Mouse (Mus musculus) liver, embryonic 14.5 days (tissue): ENCODE data around the gene Cfap74.

Experiments used
- CTCF ChIP-seq: IDR thresholded peaks from 2 replicates; pipeline ENCODE4 v1.5.1; 2016; ENCODE audit warnings: antibody characterized with exemption, low read depth, control low read depth
- EP300 ChIP-seq: IDR thresholded peaks from 2 replicates; pipeline ENCODE4 v1.6.1; 2016; ENCODE audit warnings: antibody characterized with exemption, low read depth

- TF ChIP-seq CTCF: no peak
- no peak for TF ChIP-seq EP300
Observed at GRCm38 (mm10) chr4:155402489-155402888, 6.5 kb upstream of the Cfap74 start.
